Mouse (Mus musculus): ENCODE measurements around the gene Zfand2b.

Zfand2b gene

DNA sequence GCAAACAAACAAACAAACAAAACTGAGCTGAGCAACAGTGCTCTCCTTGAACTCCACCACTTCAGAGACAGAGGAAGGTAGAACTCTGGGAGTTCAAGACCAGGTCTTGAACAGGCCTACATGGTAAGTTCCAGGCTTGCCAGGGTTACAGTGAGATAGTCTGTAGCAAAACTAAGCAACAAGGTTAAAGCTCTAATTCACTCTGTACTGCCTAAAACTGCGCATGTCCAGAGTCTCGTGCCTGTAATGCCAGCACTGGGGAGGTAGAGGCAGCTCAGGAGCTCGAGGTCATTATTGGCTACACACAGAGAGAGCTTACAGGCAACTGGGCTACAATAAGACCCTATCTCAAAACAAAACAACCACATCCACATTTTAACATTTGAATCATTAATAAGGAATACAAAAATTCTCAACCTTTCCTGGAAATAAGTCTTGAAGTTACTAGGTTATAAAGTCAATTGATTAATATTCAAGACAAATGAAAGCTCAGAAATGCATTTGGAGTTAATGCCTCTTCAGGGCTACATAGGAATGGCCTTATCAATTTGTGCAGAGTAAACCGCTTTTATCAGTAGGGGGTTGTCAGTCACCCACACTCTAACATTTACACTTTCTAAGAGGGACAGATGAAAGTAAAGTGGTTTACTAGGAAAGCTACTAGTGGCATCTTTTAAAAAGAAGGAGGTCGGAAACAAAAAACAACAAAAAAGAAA is 8.7 kb upstream of the Zfand2b start:
- in situ Hi-C loops (cut with MboI, MseI): loop anchor here (25.0 kb wide), 1 partner anchor 572 kb away; the partner anchor contains the start of genes Bcs1l and Zfp142

DNA sequence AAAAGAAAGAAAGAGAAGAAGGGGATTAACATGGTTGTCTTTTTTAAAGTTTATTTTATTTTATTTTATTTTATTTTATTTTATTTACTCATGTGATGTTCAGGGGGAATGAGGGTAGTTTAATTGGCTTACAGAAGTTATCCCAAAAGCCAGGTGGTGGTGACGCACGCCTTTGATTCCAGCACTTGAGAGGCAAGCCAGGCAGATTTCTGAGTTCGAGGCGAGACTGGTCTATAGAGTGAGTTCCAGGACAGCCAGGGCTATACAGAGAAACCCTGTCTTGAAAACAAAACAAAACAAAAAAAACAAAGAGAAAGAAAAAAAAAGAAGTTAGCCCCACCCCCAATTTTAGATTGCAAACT is 8.2 kb upstream of the Zfand2b start:
- in situ Hi-C loops (cut with MboI, MseI): loop anchor here (25.0 kb wide), 1 partner anchor 573 kb away; the partner anchor contains the start of genes Bcs1l and Zfp142

- in situ Hi-C loops (cut with MboI, MseI): loop anchor here (5.0 to 25.0 kb wide), 2 partner anchors 221 to 581 kb away; partner anchors contain the start of genes Bcs1l and Zfp142
Measured at GRCm38 (mm10) chr1:75168093-75168471, 364 bp upstream of the Zfand2b start.

DNA sequence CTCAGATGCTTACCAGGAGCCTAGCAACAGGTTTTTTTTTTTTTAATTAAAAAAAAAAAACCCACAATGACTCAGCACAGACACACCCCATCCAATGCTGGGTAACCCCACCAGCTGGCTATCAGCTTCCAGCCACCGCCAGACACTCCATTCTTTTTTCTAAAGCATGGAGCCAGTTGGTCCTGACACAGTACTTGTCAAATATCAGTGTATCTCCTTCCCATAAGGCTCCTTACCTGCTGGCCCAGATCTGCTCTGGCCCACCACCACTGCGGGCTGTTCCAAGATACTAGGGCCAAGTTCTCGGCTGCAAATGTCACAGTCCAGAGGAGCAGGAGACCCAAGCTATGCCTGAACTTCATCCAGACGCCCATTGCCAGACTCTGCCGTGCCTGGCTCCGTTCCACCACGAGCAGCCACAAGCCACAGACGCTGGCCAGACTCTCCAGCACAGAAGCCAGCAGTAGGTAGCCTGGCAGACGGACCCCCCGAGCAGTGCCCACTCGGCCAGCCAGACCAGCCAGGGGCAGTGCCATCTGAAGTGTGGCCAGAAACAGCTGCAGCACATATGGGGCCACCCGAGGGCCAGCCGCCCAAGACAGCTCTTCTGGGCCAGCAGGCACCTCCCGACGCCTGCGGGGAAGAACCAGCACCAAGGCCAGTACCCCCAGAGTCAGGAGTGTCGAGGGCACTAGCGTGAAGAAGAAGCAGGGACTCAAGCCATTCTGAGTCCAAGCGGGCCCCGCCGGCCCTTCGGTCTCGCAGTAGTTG is 11.1 kb downstream of the Zfand2b start:
- in situ Hi-C loops (cut with MboI, MseI): no loop called here

DNA sequence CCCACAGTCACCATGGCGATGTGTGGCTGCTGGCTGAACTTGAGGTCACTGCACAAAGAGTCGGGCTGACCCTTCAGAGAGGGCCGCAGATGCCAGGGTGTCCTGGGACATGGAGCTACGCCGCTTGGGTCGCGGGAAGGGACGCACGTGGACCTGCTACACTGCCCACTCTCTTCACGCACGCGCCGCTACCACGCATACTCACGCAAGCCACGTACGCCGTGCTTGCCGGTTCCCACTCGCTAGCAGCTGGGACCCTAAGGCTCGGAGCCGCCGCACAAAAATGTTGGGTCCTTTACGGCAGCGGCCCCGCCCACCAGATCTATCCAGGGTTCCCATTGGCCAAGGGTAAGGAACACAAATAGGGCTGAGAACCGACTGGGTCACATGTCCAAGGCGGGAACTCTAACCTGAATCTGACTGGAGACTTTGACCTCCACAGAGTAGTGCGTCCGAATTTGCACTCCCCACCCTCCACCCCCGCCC is 11.7 kb downstream of the Zfand2b start, which contains the start of gene Abcb6:
Gene Abcb6, minus strand, starts transcription at position 288 of the 486 bp plus-strand sequence.
- in situ Hi-C loops (cut with MboI, MseI): no loop called here

DNA sequence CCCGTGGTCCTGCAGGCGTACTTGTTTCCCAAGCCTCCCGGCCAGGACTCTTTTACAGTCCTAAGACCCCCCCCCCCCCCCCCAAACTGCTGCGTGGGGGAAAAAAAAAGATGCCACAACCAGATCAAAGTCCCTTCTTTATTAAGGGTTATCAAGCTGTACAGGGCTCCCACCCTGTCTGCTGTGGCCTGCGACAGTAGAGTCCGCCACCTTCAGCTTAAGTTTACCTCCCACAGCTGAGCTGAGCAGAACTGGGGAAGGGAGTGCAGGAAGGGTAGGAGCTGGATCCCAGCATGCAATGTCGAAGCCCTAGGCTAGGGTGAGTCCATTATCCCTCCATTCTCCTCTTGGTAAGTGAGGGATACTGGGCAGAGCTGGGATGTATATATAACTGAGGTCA is 12.3 kb downstream of the Zfand2b start:
- in situ Hi-C loops (cut with MboI, MseI): no loop called here

DNA sequence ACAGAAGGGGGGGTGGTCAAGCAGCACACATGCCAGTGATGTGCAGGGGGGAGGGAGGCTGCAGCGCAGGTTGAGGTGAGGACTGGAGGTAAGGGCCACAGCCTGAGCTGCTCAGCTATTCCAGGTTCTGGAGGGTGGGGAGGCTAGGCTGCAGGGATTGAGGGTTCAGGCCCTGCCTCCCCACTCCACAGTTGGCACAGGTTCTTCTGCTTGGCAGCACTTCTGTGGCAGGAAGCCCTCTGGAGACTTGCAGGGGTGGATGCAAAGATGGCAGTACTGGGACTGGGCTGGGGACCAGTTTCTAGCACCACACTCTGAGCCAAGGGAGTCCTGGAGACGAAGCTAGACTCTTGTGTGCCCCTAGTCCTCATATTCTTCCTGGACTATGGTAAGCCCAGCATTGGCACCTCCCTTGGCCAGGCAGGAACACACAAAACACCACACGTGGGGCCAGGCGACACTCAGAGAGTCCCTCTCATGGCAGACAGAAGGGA is 13.0 kb downstream of the Zfand2b start:
- in situ Hi-C loops (cut with MboI, MseI): no loop called here

DNA sequence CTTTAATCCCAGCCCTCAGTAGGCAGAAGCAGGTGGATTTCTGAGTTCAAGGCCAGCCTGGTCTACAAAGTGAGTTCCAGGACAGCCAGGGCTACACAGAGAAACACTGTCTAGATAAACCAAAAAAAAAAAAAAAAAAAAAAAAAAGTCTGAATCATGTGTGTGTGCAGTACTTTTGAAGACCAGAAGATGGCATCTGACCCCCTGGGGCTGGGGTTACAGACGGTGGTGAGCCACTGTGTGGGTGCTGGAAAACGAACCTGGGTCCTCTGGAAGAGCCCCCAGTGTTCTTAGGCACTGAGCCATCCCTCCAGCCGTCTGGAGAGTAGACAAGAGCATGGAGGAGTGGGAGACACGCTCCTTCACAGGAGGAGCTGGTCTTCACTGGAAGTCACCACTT is 13.7 kb downstream of the Zfand2b start:
- in situ Hi-C loops (cut with MboI, MseI): no loop called here

DNA sequence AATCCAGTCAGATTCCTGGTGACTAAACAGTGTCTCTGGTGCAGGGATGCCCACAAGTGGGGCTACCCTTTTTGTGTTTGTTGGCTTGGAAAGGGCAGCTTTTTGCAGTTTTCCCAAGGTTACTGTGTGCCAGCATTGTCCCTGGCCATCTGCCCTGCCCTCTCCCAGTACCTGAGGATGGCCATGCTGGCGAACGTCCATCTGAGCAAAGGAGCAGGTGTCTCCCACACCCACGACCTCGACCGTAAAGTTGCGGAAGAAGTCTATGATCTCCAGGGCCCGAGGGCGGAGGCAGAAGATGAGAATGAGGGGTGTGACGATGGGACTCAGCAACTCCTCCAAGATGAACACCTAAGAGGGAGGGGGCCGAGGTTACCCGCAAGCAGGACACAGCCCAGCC is 17.0 kb downstream of the Zfand2b start:
- in situ Hi-C loops (cut with MboI, MseI): no loop called here

- in situ Hi-C loops (cut with MboI, MseI): no loop called here
Measured at GRCm38 (mm10) chr1:75187126-75187525, 18.7 kb downstream of the Zfand2b start.

DNA sequence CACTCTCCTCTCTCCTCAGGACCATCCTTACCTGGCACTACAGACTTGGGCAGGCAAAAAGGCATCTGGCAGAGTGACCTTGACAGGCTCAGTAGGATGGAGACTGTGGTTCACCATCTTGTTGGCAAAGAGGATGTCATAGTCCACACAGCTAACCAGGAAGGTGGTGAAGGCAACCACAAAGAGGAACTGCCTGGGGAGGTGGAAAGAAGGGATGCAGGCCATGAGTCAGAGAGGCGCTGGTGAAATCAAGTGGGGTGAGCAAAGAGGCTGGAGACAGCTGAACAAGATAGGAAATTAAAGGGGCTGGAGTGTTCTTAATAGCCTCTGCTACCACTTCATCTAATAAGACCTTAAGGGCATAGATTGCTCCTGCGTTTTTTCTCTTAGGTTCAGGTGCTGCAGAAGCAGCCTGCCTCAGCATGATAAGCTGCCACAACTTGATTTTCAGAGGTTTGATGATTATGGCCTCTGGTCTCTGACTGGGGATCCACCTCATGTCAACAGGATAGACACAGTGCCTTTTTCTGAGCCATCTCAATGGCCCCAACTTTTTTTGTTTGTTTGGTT is 19.6 kb downstream of the Zfand2b start:
- in situ Hi-C loops (cut with MboI, MseI): no loop called here

DNA sequence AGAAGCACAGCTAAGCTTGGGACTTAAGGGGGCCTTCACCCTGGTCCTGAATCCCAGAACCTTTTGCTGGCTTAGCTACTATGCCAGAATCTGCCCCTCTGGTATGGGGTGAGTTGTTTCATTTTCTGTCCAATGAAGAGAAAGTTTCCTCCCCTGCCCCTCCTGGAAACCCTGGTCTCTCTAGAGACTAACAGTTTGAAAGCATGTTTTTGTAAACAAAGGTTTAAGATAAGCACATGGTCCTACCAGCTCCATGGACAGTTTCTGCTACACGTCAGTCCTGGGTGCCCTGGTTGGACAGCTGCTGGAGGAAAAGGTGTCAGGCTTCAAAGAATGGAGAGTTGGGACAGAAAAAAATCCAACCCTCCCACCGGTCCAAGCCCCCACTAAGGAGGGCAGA is 22.1 kb downstream of the Zfand2b start:
- in situ Hi-C loops (cut with MboI, MseI): loop anchor here (5.0 to 10.0 kb wide), 2 partner anchors 48 to 124 kb away; partner anchors contain the start of genes Cnppd1, Dnpep and Retreg2

DNA sequence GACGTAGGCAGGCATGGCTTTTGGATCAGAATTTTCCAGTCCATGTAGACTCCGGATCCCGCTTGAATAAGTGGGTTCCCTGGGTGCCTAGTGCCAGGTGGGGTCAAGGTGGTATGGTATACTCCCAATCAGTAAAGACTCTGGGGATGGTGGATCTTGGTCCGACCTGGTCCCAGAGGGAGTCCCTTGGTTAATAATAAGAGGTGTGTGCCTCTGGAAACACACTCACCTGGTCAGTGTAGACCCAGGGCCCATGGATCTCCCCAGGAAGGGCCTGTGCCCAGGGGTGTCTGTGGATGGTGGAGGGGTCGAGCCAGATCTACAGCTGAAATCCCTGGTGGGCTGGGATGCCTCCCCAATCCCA is 22.8 kb downstream of the Zfand2b start:
- in situ Hi-C loops (cut with MboI, MseI): loop anchor here (5.0 to 10.0 kb wide), 2 partner anchors 49 to 124 kb away; partner anchors contain the start of genes Cnppd1, Dnpep and Retreg2

GRCm38 (mm10) chr1:75191622-75192402 is 23.4 kb downstream of the Zfand2b start, which contains the start of the genes Ankzf1 and Atg9a:
TSS of gene Ankzf1 (plus strand) at chr1:75192151.
TSS of gene Atg9a (minus strand) at chr1:75192196.
- in situ Hi-C loops (cut with MboI, MseI): loop anchor here (5.0 to 10.0 kb wide), 2 partner anchors 50 to 123 kb away; partner anchors contain the start of genes Cnppd1, Dnpep and Retreg2

- in situ Hi-C loops (cut with MboI, MseI): loop anchor here (5.0 to 10.0 kb wide), 2 partner anchors 50 to 122 kb away; partner anchors contain the start of genes Cnppd1, Dnpep and Retreg2
Measured at GRCm38 (mm10) chr1:75192452-75192851, 24.0 kb downstream of the Zfand2b start.

DNA sequence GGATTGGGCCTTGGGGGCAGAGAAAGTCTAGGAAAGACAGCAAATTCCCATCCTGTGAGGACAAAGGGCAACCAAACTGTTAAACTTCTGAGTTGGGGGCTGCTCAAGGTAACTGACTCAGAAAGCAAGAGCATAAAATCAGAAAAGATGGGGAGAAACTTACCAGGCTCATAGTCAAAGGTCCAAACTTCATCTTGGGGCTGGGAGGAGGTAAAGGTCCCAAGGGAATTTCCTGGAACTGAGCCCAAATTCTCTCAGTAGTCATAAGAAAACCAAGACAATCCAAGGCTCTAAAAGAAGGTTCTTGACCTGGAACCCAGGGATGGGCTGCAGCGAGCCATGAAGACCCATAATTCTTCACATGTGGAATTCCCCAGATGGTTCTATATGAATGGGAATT is 32.8 kb downstream of the Zfand2b start:
- in situ Hi-C loops (cut with MboI, MseI): loop anchor here (25.0 kb wide), 1 partner anchor 964 kb away; the partner anchor contains the start of gene Arpc2

DNA sequence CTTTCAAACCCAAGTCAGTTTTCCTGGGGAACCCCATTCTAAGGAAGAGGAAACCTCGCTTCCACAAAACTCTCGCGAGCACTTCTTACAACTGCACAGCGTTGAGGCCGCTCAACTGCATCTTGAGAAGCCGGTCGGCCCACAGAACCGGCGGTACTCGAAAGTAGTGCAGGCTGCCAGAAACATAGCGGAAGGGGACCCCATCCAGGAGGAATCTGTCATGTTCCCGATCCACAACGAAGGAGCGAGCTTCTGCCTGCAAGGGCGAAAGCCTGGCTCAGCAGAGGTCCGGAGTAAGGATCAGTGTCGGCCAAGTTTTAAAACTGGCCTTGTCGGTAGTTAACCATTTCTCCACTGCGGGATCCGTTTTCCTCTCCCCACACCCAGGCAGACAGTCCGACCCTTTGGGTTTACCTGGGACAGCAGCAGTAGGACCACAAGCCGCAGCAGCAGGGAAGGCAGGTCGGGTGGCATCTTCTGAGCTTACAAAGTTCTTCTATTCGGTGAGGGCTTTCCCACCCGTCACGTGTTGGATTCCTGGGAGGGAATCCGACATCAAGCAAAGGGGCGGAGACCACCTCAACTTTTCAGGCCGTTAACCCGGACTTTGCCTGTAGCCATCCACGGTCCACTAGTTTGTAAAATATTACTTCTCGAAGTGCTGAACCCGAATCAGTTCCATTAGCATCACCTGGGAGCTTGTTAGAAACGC is 40.7 kb downstream of the Zfand2b start:
- in situ Hi-C loops (cut with MboI, MseI): loop anchor here (25.0 kb wide), 1 partner anchor 972 kb away; the partner anchor contains the start of gene Arpc2

GRCm38 (mm10) chr1:75210136-75211087 is 42.0 kb downstream of the Zfand2b start, which contains the start of the genes Glb1l and Stk16:
TSS of gene Glb1l (minus strand) at chr1:75210813.
TSS of gene Stk16 (plus strand) at chr1:75210838.
- in situ Hi-C loops (cut with MboI, MseI): loop anchor here (25.0 kb wide), 1 partner anchor 973 kb away; the partner anchor contains the start of gene Arpc2
